Mouse (Mus musculus) NIH3T3 (cell line): ENCODE measurements around the gene Setdb2.
A peak's percentile ranks its signal among the peaks of the same experiment; 100 is the strongest.
"Not testable (repeated sequence)": the region's sequence is repeated elsewhere in the genome, so short reads cannot be mapped to it uniquely, and the experiment has no call there.

Source experiments
- DNase-seq: peaks from one replicate; pipeline ENCODE4 v3.0.0-alpha.2; 2012; ENCODE audit warnings: low read depth

Gene Setdb2

GRCm38 (mm10) chr14:59440558-59441471, at the start of gene Setdb2, which contains the start of gene Cab39l:
Setdb2 (minus strand) TSS chr14:59440884.
Cab39l (plus strand) TSS chr14:59440972.
- DNase-seq: peak; percentile 93

- DNase-seq: no peak
Measured at GRCm38 (mm10) chr14:59485247-59485810, 44.6 kb upstream of the Setdb2 start.

GRCm38 (mm10) chr14:59478699-59479098, 38.0 kb upstream of the Setdb2 start:
- peak; percentile 13 for DNase-seq

- peak; percentile 49 for DNase-seq
Measured at GRCm38 (mm10) chr14:59470781-59471180, 30.1 kb upstream of the Setdb2 start.

- peak; percentile 42 for DNase-seq
Measured at GRCm38 (mm10) chr14:59467798-59468197, 27.1 kb upstream of the Setdb2 start.

DNA sequence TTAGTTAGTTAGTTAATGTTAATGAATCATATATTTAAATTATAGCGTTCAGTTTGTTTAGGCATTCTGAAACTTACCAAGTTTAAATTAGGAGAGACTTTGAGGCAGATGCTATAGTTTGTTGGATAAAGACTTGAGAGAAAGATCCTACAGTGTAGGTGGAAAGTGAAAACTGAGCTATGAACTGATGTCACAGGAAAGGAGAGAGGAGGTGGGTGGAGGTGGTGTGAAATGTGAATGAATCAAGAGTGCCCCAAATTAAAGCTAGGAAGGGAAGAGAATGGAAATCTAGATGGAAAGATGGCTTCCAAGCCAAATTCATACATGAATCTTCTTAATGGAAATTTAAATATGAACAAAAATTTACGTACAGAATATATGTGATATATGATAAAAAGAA, 25.8 kb upstream of the Setdb2 start:
- no peak for DNase-seq

DNA sequence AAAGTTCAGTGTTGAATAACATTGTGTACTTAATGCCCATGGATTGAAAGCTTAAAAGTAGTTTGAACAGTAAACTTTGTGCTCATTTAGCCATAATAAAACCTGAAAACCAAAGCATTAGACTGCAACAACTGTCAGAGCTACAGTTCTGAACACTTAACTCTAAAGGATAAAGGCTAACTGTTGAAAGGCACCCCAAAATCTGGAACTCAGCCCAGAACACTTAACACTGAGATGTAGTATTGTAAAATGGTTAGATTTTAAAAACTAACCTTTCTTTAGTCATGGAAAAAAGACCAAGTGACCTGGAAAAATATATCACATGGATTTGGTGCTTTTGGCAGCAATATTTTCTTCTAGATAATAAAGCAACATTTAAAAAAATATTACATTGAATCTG, 7.3 kb upstream of the Setdb2 start:
- no peak for DNase-seq

DNA sequence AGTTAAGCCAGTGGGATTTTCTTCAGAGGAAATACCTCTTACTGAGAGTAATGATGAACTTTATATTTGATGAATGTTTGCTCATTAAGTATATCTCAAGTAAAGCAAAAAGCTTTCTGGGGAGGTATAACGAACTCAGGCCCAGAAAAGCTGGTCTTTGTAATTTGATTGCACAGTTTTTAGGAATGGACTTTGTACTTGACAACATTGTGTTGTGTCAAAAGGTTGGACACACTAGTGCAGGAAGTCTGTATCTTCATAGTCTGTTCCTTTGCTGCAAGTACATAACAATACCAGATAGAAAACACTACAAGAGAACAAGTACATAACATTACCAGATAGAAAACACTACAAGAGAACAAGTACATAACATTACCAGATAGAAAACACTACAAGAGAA, 4.7 kb upstream of the Setdb2 start:
- DNase-seq: no peak

DNA sequence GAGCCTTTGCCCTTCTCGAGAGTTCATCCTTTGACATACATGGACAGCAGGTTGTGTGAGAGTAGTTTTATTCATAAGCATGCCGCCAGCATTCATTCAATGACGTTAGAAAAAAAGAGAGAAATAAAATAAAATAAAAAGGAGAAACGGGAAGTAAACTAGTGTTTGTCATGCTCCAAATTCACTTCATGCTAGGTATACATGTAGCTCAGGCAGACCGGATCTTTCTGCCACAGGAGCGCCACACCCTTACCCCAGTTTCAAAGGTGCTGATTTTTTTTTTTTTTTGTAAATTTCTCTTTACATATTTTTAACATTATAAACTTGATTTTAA, 755 bp upstream of the Setdb2 start:
- DNase-seq: no peak

DNA sequence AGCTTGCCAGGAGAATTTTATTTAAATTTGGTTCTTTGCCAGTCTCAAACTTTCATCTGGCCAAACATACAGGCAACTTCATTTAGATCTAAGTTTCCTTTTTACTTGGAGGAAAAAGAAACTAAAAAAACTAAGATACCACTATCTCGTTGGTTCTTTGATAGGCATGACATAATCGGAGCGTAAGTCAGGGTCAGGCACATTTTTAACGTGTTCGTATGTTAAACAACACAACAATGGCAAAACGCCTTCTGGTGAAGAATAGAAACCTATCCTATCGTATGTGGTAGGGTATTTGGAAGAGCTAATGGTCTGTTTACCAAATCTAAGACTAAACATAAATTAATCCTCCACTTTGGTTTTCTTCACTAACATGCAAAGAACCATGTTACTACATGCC, 645 bp downstream of the Setdb2 start:
- peak; percentile 21 for DNase-seq

- DNase-seq: no peak
Measured at GRCm38 (mm10) chr14:59438505-59438904, 2.2 kb downstream of the Setdb2 start.

DNA sequence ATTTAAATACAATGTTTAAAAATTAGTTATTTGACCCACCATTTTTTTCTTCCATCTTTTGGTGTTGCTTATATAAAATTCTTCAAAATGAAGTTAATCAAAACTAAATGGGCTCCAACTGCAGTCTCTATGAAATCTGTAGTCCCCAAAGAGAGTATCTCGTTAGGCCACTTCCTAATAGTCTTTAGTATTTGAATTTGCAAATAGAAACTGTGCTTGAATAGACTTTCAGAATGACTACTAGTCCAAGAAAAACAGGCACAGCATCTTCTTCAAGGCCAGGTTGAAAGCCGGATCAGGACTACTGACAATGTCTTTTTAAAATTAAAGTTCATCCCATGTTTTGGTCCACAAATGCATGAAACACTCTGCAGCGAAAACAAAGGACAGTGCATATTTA, 3.3 kb downstream of the Setdb2 start:
- DNase-seq: no peak

DNA sequence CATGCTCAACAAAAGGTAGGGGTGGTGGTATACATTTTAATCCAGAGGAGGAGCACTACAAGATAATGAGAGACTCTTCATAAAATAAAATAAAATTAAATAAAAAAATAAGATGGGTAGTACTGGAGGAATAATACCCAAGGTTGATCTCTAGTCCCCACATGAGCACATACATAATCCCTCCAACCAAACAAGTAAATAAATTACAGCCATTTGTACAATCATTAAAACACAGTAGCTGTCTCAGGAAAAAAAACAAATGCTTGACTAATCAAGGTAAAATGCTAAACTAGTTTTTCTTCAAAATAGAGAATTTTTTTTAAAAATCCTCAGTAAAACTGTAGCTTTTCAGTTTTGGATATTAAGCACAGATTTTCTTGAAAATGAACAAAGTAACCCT, 5.5 kb downstream of the Setdb2 start:
- DNase-seq: no peak

DNA sequence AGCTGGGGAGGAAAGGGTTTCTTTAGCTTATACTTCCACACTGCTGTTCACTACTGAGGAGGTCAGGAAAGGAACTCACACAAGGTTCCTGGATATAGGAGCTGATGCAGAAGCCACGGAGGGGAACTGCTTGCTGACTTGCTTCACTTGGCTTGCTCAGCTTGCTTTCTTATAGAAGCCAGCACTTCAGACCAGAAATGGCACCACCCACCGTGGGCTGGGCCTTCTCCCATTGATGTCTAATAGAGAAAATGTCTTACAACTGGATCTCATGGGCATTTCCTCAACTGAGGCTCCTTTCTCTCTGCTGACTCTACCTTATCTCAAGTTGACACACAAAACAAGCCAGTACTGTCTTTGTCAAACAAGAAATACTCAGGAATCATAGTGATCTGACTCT, 6.8 kb downstream of the Setdb2 start:
- no peak for DNase-seq

GRCm38 (mm10) chr14:59430556-59430955, 10.1 kb downstream of the Setdb2 start:
- no peak for DNase-seq

DNA sequence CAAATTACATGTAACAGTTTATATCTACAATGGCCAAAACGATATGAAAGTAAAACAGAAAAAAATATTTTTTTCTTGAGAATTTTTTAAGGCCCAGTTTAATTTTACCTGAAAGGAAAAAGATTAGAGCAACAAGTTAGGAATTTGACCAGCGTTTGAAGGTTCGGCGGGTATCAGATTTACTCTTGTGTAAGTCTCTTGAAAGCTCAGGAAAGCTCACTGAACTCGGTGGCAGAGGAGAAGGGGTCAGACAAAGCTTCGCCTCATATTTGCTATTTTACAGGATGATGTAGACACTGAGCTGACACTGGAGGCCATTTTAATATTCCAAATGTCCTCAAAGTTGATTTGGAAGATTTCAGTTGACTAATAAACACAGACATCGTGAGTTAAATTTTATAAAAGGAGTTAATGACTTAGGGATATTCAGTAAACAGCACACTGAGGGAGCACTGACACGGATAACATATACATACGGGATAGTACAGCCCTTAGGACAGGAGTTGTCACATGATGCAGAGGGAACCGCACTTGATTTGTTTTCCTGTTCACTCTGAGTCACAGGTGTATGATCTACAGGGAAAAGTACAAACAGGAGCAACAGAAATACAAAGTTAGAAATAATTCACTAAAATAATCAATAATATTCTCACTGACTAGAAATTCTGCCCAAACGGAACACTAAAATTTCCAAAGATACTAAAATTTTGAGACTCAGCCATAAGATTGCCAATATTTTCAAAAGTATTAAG, 17.6 kb downstream of the Setdb2 start:
- DNase-seq: no peak

DNA sequence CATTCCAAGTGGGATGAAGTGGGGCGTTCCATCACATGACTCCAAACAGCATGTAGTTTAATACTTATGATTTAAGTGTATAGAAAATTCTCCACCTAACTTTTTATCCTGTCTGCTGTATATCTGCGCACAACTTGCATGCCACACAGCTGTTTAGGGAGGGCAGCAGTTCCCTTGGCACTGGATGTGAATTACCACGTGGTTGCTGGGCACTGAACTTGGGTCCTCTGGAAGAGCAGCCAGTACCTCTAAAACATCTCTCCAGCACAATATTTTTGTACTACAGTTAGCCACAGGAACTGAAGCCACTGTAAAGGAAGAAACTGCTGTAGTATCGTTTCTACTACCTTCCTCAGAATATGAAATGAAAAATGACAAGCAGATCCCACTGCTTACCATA, 22.5 kb downstream of the Setdb2 start:
- no peak for DNase-seq

DNA sequence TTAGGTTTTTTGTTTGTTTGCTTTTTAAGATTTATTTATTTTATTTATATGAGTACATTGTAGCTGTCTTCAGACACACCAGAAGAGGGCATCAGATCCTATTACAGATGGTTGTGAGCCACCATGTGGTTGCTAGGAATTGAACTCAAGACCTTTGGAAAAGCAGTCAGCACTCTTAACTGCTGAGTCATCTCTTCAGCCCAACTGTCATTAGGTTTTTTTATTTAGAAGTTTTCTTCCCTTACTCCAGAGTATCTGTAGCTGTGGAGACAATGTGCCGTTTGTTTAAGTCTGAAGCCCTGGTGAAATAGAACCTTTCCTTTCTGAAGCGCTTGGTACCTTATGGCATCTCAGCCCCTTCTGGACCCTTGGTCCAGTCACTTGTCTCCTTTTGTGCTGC, 25.7 kb downstream of the Setdb2 start:
- DNase-seq: peak; percentile 4

- DNase-seq: no peak
Measured at GRCm38 (mm10) chr14:59396999-59397398, 43.7 kb downstream of the Setdb2 start.

DNA sequence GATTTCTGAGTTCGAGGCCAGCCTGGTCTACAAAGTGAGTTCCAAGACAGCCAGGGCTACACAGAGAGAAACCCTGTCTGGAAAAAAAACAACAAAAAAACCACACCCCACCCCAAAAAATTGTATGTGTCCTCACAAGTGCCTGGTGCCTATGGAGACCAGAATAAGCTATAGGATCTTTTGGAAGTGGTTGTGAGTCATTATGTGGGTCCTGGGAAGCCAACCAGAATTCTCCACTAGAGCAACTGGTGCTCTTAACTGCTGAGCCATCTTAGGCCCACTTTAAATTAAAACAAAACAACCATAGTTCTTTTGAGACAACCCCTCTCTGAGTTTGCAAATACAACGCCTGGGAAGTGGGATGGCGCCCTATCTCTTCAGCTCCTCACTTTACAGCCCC, 45.4 kb downstream of the Setdb2 start, which contains the start of gene Phf11c:
Phf11c (minus strand) TSS at position 101 of the 400 bp plus-strand sequence.
- DNase-seq: no peak

GRCm38 (mm10) chr14:59390181-59390580, 50.5 kb downstream of the Setdb2 start:
- DNase-seq: not testable (repeated sequence)

DNA sequence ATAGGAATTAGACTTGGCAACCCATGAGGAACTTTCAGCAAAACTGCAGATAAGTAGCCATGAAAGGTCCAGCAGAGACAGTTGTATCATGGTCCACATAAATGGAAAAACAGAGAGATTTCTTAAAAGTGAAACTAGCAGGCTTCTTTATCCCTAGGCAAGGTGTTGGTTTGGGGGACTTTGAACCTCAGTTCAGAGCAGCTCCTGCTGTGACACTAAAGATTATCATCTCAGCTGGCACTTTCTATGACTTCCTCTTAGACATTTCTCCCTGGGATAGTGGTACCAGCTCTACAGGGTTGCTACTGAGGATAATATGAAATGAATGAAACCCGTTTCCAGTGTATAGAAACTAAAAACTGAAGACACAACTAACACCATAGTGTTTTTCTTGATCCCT, 51.2 kb downstream of the Setdb2 start:
- DNase-seq: no peak
